Mouse (Mus musculus): ENCODE measurements around the gene Mtus2.

DNA sequence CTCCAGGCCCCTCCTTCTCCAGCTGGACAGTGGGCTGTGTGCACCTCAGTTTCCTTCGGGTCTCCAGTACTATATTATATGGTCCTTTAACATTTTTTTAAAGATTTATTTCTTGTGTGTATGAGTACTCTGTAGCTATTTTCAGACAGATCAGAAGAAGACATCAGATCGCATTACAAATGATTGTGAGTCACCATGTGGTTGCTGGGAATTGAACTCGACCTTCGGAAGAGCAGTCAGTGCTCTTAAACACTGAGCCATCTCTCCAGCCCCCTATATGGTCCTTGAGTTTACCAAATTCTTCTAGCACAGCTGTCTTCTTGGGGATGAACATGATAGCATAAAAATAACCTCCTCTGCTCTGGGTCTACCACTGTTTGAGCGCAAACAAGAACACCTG, 382.0 kb downstream of the Mtus2 start:
- TF ChIP-seq CTCF (IDR thresholded peaks at IDR 0.05): no peak
- no peak for TF ChIP-seq EP300 (IDR thresholded peaks at IDR 0.05)
